Mouse (Mus musculus) ES-Bruce4 (cell line): Measurements from ENCODE around the gene C1qb. TPM values are rescaled to one million over a fixed set of nuclear protein-coding genes. Genes with fewer than 3 reads are reported as not detected.
A peak's percentile ranks its signal among the peaks of the same experiment; 100 is the strongest.

ENCODE experiments used
- H3K27ac ChIP-seq: 2 replicates; pipeline ENCODE4 v1.5.1; 2012; ENCODE audit warnings: low read length, inconsistent platforms; ENCODE audit not compliant: insufficient read depth
- H3K27me3 ChIP-seq: 2 replicates; pipeline ENCODE4 v1.6.1; 2012; ENCODE audit warnings: mild to moderate bottlenecking, low read length, inconsistent platforms; ENCODE audit not compliant: control insufficient read depth, poor library complexity, insufficient read depth, severe bottlenecking
- H3K36me3 ChIP-seq: 2 replicates; pipeline ENCODE4 v1.6.1; 2012; ENCODE audit warnings: inconsistent platforms, mild to moderate bottlenecking, low read length, moderate library complexity; ENCODE audit not compliant: control insufficient read depth, poor library complexity, insufficient read depth, severe bottlenecking
- H3K4me1 ChIP-seq: one replicate; pipeline ENCODE4 v1.8.1; 2011; ENCODE audit warnings: low read length; ENCODE audit not compliant: control insufficient read depth, insufficient read depth
- H3K4me3 ChIP-seq: 2 replicates; pipeline ENCODE4 v1.5.1; 2011; ENCODE audit warnings: low read depth, mild to moderate bottlenecking, low read length
- H3K9ac ChIP-seq: 2 replicates; pipeline ENCODE4 v1.6.1; 2012; ENCODE audit warnings: low read depth, mild to moderate bottlenecking, inconsistent platforms; ENCODE audit not compliant: poor library complexity, severe bottlenecking
- H3K9me3 ChIP-seq: replicated peaks from 2 replicates; pipeline ENCODE4 v1.6.1; 2012; ENCODE audit warnings: mild to moderate bottlenecking, low read length, inconsistent platforms; ENCODE audit not compliant: control insufficient read depth, poor library complexity, insufficient read depth, severe bottlenecking
- CTCF ChIP-seq: IDR thresholded peaks from one replicate; pipeline ENCODE4 v1.8.1; 2011; ENCODE audit warnings: low read depth, low read length
- EP300 ChIP-seq: IDR thresholded peaks from 2 replicates; pipeline ENCODE4 v1.6.1; 2011; ENCODE audit warnings: low read depth, low read length; ENCODE audit not compliant: insufficient read depth
- POLR2A ChIP-seq: IDR thresholded peaks from one replicate; pipeline ENCODE4 v1.8.1; 2011; ENCODE audit warnings: low read length; ENCODE audit not compliant: insufficient read depth
- polyA plus RNA-seq: library from polyadenylated mRNA; stranded (reverse); fragments of >200 nt; gene quantifications from 2 replicates; pipeline ENCODE4 v1.2.4, GENCODE M21; 2011; ENCODE audit warnings: low read depth; ENCODE audit not compliant: missing spikeins, insufficient read depth, insufficient read length

The C1qb gene
- polyA plus RNA-seq, 1 experiment: not detected

DNA sequence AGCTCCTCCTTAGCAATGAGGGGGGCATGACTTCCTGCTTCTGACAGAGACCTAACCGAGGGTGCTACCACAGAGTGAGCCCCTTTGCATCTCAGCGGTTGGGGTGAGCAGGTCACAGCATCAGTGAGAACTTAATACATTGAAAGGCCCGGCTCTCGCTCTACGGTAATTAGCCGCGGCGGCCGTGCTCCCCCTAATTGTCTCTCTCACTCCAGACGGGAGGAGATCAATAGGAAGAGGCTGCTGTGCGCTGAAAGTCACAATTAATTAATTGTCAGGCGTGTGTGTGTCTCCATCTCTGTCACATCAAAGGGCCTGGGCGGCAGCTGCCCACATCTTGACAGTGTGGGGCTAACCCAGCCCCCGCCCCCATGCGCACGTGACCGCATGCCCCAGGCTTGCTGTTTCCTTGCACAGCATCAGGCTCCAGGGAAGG is 25.2 kb upstream of the C1qb start:
- no peak for TF ChIP-seq EP300
- TF ChIP-seq POLR2A: no peak
- TF ChIP-seq CTCF: no peak
- Histone ChIP-seq H3K9me3 (no peaks in the 10 kb centered on the region), H3K36me3 (no peaks in the 10 kb centered on the region), H3K27ac (no peak overlapping the region), H3K27me3 (no peaks in the 10 kb centered on the region), H3K9ac (no peak overlapping the region), H3K4me1 (peaks cover 3% of the 10 kb centered on the region), H3K4me3 (no peak overlapping the region)

DNA sequence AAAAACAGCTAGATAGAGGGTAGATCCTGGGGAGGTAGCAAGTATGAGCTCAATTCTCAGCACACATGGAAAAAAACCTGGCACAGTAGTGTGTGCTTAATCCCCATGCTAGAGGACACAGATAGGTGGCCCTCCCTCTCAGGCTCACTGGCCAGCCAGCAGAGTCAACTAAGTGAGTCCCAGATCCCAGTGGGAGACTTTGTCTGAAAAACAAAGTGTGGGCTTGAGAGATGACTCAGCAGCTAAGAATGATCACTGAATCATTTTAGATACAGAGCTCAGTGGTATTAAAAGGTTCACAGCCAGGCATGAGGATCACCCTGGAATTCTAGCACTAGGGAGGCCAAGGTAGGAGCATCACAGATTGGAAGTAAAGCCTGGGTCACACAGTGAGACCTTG is 21.8 kb upstream of the C1qb start:
- no peak overlapping the region for H3K27ac ChIP-seq
- no peaks in the 10 kb centered on the region for H3K36me3 ChIP-seq
- H3K4me3 ChIP-seq: no peak overlapping the region
- H3K9ac ChIP-seq: no peak overlapping the region
- no peaks in the 10 kb centered on the region for H3K27me3 ChIP-seq
- H3K4me1 ChIP-seq: peaks cover 3% of the 10 kb centered on the region
- TF ChIP-seq POLR2A (no peak), CTCF (no peak), EP300 (no peak)
- H3K9me3 ChIP-seq: no peaks in the 10 kb centered on the region

DNA sequence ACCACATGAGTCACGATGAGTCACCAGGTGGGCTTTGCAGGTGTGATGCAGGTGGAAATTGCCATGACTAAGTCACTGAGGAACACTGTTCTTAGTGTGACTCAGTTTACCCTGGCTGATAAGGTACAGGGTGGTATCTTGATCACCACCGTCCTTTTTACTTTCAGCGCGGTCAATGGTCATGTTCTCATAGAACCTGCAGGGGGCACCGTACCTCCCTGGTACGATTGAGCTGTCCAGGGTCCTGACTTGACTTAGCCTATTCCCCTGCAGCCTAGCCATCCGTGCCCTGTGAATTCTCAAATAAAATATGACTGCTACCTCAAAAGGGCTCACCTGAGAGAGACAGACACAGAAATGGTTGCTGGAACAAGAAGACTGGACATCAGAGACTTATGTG is 21.0 kb upstream of the C1qb start:
- peaks cover 3% of the 10 kb centered on the region for H3K4me1 ChIP-seq
- no peak overlapping the region for H3K27ac ChIP-seq
- H3K27me3 ChIP-seq: no peaks in the 10 kb centered on the region
- H3K36me3 ChIP-seq: no peaks in the 10 kb centered on the region
- no peaks in the 10 kb centered on the region for H3K9me3 ChIP-seq
- H3K4me3 ChIP-seq: no peak overlapping the region
- H3K9ac ChIP-seq: no peak overlapping the region
- no peak for TF ChIP-seq EP300
- peak; percentile 95 for TF ChIP-seq CTCF

- Histone ChIP-seq H3K9ac (no peak overlapping the region), H3K4me3 (peak overlapping the region; percentile 23), H3K36me3 (no peaks in the 10 kb centered on the region), H3K9me3 (no peaks in the 10 kb centered on the region), H3K27me3 (no peaks in the 10 kb centered on the region), H3K4me1 (peaks cover 2% of the 10 kb centered on the region), H3K27ac (no peak overlapping the region)
- TF ChIP-seq POLR2A (no peak), EP300 (no peak), CTCF (no peak)
Measured at GRCm38 (mm10) chr4:136904767-136905539, 19.0 kb upstream of the C1qb start.

- Histone ChIP-seq H3K36me3 (no peaks in the 10 kb centered on the region), H3K27me3 (no peaks in the 10 kb centered on the region), H3K4me3 (no peak overlapping the region), H3K4me1 (peaks cover 11% of the 10 kb centered on the region), H3K9me3 (no peaks in the 10 kb centered on the region), H3K9ac (no peak overlapping the region), H3K27ac (no peak overlapping the region)
- TF ChIP-seq POLR2A (no peak), EP300 (no peak), CTCF (peak; percentile 46)
Measured at GRCm38 (mm10) chr4:136899154-136899553, 13.2 kb upstream of the C1qb start.

GRCm38 (mm10) chr4:136898637-136899036 is 12.7 kb upstream of the C1qb start, which contains the start of gene C1qa:
Gene C1qa, minus strand, starts transcription at chr4:136898803.
- peaks cover 11% of the 10 kb centered on the region for H3K4me1 ChIP-seq
- H3K9ac ChIP-seq: no peak within 1 kb of the TSS
- peak within 1 kb of the TSS; percentile 77; the same call in 1 of the 2 replicates for H3K27ac ChIP-seq
- TF ChIP-seq CTCF (no peak), POLR2A (no peak)
- no peaks in the 10 kb centered on the region for H3K27me3 ChIP-seq
- no peak within 1 kb of the TSS for H3K4me3 ChIP-seq
- H3K36me3 ChIP-seq: no peaks in the 10 kb centered on the region
- H3K9me3 ChIP-seq: no peaks in the 10 kb centered on the region
